Mouse (Mus musculus) heart, postnatal 0 days (tissue): Measurements from ENCODE around the gene Klhl5.

Experiments used
- CTCF ChIP-seq: IDR thresholded peaks from 2 replicates; pipeline ENCODE4 v1.5.1; 2016; ENCODE audit warnings: antibody characterized with exemption, control low read depth, low read depth
- EP300 ChIP-seq: IDR thresholded peaks from 2 replicates; pipeline ENCODE4 v1.6.1; 2016; ENCODE audit warnings: antibody characterized with exemption, low read depth

- TF ChIP-seq EP300 (no peak), CTCF (no peak)
Measured at GRCm38 (mm10) chr5:65170206-65170605, 62.9 kb downstream of the Klhl5 start.
